Mouse (Mus musculus) limb, embryonic 11.5 days (tissue): ENCODE measurements around the gene Nsun5. TPM values are rescaled to one million over a fixed set of nuclear protein-coding genes. Genes with fewer than 3 reads are reported as not detected.

Experiments
- ATAC-seq: fragments of 200-750 bp; cut with Nextera tagmentation; 2 replicates; pipeline ENCODE4 v1.8.0; 2017; ENCODE audit warnings: low read depth; ENCODE audit not compliant: insufficient number of reproducible peaks, low FRiP score, low TSS enrichment
- DNase-seq: peaks from one replicate; pipeline ENCODE4 v3.0.0-alpha.2; 2015; ENCODE audit warnings: low spot score
- H3K27ac ChIP-seq: fragments of 300-500 bp; sonication (generic); replicated peaks from 2 replicates; pipeline ENCODE4 v1.5.1; 2014; ENCODE audit warnings: low read depth, mild to moderate bottlenecking, low read length
- H3K27me3 ChIP-seq: fragments of 300-500 bp; sonication (generic); 2 replicates; pipeline ENCODE4 v1.6.1; 2014; ENCODE audit warnings: mild to moderate bottlenecking, low read length, mixed read lengths; ENCODE audit not compliant: control insufficient read depth, insufficient read depth
- H3K36me3 ChIP-seq: fragments of 300-500 bp; sonication (generic); 2 replicates; pipeline ENCODE4 v1.6.1; 2014; ENCODE audit warnings: mild to moderate bottlenecking, low read length, moderate library complexity, mixed read lengths; ENCODE audit not compliant: control insufficient read depth, insufficient read depth
- H3K4me1 ChIP-seq: fragments of 300-500 bp; sonication (generic); 2 replicates; pipeline ENCODE4 v1.6.1; 2014; ENCODE audit warnings: low read length, mixed read lengths; ENCODE audit not compliant: control insufficient read depth, insufficient read depth
- H3K4me2 ChIP-seq: fragments of 300-500 bp; sonication (generic); 2 replicates; pipeline ENCODE4 v1.6.1; 2014; ENCODE audit warnings: low read depth, mild to moderate bottlenecking, moderate library complexity; ENCODE audit not compliant: severe bottlenecking
- H3K4me3 ChIP-seq: fragments of 300-500 bp; sonication (generic); 2 replicates; pipeline ENCODE4 v1.5.1; 2014; ENCODE audit warnings: low read depth, low read length
- H3K9ac ChIP-seq: fragments of 300-500 bp; sonication (generic); 2 replicates; pipeline ENCODE4 v1.6.1; 2014; ENCODE audit warnings: mild to moderate bottlenecking, low read length
- H3K9me3 ChIP-seq: fragments of 300-500 bp; sonication (generic); 2 replicates; pipeline ENCODE4 v1.6.1; 2016; ENCODE audit warnings: low read length; ENCODE audit not compliant: control insufficient read depth
- WGBS: fragments of 180-500 bp; shearing (Covaris S2); extraction: QIAGEN DNeasy Blood & Tissue Kit; methylation state at CpG from one replicate; pipeline ENCODE4 v1.1.7; 2014; 5-methylcytosine and 5-hydroxymethylcytosine counted together
- polyA plus RNA-seq: library from polyadenylated mRNA; unstranded; fragments of >200 nt; fragmentation: Nextera tagmentation; extraction: Ambion mirVana; gene quantifications from 2 replicates; pipeline ENCODE4 v1.2.1, GENCODE M21; 2014

Gene Nsun5
- polyA plus RNA-seq, 1 experiment from 2014 or later = 31.5 TPM

GRCm38 (mm10) chr5:135380681-135381080, 10.9 kb downstream of the Nsun5 start:
- H3K9ac ChIP-seq = no peak overlapping the region
- 97% methylated on average over 4 of the region's 4 CpGs for WGBS
- no peak for ATAC-seq
- H3K4me2 ChIP-seq = no peak overlapping the region
- no peaks in the 10 kb centered on the region for H3K27me3 ChIP-seq
- DNase-seq = no peak
- H3K36me3 ChIP-seq = peaks cover 63% of the 10 kb centered on the region
- H3K4me1 ChIP-seq = no peaks in the 10 kb centered on the region
- H3K4me3 ChIP-seq = no peak overlapping the region
- no peak overlapping the region for H3K27ac ChIP-seq
- H3K9me3 ChIP-seq = no peaks in the 10 kb centered on the region

- Histone ChIP-seq H3K9me3 (no peaks in the 10 kb centered on the region), H3K4me2 (no peak overlapping the region), H3K27ac (no peak overlapping the region), H3K4me3 (no peak overlapping the region), H3K36me3 (peaks cover 58% of the 10 kb centered on the region), H3K4me1 (no peaks in the 10 kb centered on the region), H3K27me3 (no peaks in the 10 kb centered on the region), H3K9ac (no peak overlapping the region)
- WGBS = 93% methylated on average over 10 of the region's 10 CpGs
- DNase-seq (no peak), ATAC-seq (no peak)
Observed at GRCm38 (mm10) chr5:135381356-135381925, 11.7 kb downstream of the Nsun5 start.

- Histone ChIP-seq H3K4me3 (no peak overlapping the region), H3K27me3 (no peaks in the 10 kb centered on the region), H3K9ac (no peak overlapping the region), H3K4me2 (no peak overlapping the region), H3K4me1 (no peaks in the 10 kb centered on the region), H3K36me3 (peaks cover 63% of the 10 kb centered on the region), H3K9me3 (no peaks in the 10 kb centered on the region), H3K27ac (no peak overlapping the region)
- DNase-seq (no peak), ATAC-seq (no peak)
- 91% methylated on average over 7 of the region's 7 CpGs for WGBS
Observed at GRCm38 (mm10) chr5:135382746-135383145, 13.0 kb downstream of the Nsun5 start.

- H3K27me3 ChIP-seq = no peaks in the 10 kb centered on the region
- no peak overlapping the region for H3K4me2 ChIP-seq
- no peak overlapping the region for H3K9ac ChIP-seq
- H3K36me3 ChIP-seq = peaks cover 66% of the 10 kb centered on the region
- ATAC-seq (no peak), DNase-seq (no peak)
- H3K4me3 ChIP-seq = no peak overlapping the region
- H3K4me1 ChIP-seq = no peaks in the 10 kb centered on the region
- H3K27ac ChIP-seq = no peak overlapping the region
- no peaks in the 10 kb centered on the region for H3K9me3 ChIP-seq
- 85% methylated on average over 10 of the region's 10 CpGs for WGBS
Observed at GRCm38 (mm10) chr5:135383771-135384170, 14.0 kb downstream of the Nsun5 start.

GRCm38 (mm10) chr5:135394004-135394823, 24.5 kb downstream of the Nsun5 start, which contains the start of gene Pom121:
Gene Pom121, minus strand, starts transcription at chr5:135394546.
- WGBS = under 1% methylated on average over 95 of the region's 110 CpGs
- ATAC-seq (peak; percentile 85), DNase-seq (peak; percentile 89)
- Histone ChIP-seq H3K27me3 (no peaks in the 10 kb centered on the region), H3K27ac (peak within 1 kb of the TSS; percentile 72), H3K4me1 (0 out of 2 replicates have a peak, but pooled peaks cover 3% of the 10 kb centered on the region), H3K9me3 (no peaks in the 10 kb centered on the region), H3K9ac (peak within 1 kb of the TSS; percentile 93), H3K4me2 (peak within 1 kb of the TSS; percentile 69), H3K4me3 (peak within 1 kb of the TSS; percentile 98), H3K36me3 (peaks cover 8% of the 10 kb centered on the region; the same call in 1 of the 2 replicates)

- ATAC-seq (no peak), DNase-seq (peak; percentile 42)
- H3K4me2 ChIP-seq = no peak overlapping the region
- H3K4me1 ChIP-seq = 0 out of 2 replicates have a peak, but pooled peaks cover 3% of the 10 kb centered on the region
- peaks cover 3% of the 10 kb centered on the region; the same call in 1 of the 2 replicates for H3K36me3 ChIP-seq
- no peak overlapping the region for H3K4me3 ChIP-seq
- no peaks in the 10 kb centered on the region for H3K9me3 ChIP-seq
- no peaks in the 10 kb centered on the region for H3K27me3 ChIP-seq
- no peak overlapping the region for H3K27ac ChIP-seq
- 52% methylated on average over 5 of the region's 5 CpGs for WGBS
- no peak overlapping the region for H3K9ac ChIP-seq
Observed at GRCm38 (mm10) chr5:135395826-135396225, 26.1 kb downstream of the Nsun5 start.

GRCm38 (mm10) chr5:135399382-135399781, 29.6 kb downstream of the Nsun5 start:
- Histone ChIP-seq H3K9ac (no peak overlapping the region), H3K4me2 (no peak overlapping the region), H3K4me1 (no peaks in the 10 kb centered on the region), H3K36me3 (no peaks in the 10 kb centered on the region), H3K27ac (no peak overlapping the region), H3K4me3 (no peak overlapping the region), H3K9me3 (no peaks in the 10 kb centered on the region), H3K27me3 (no peaks in the 10 kb centered on the region)
- DNase-seq (no peak), ATAC-seq (no peak)
- 69% methylated on average over 6 of the region's 6 CpGs for WGBS

GRCm38 (mm10) chr5:135400244-135400643, 30.5 kb downstream of the Nsun5 start:
- no peak for ATAC-seq
- Histone ChIP-seq H3K9me3 (no peaks in the 10 kb centered on the region), H3K4me2 (no peak overlapping the region), H3K27me3 (no peaks in the 10 kb centered on the region), H3K4me3 (no peak overlapping the region), H3K9ac (no peak overlapping the region), H3K27ac (no peak overlapping the region), H3K36me3 (no peaks in the 10 kb centered on the region), H3K4me1 (no peaks in the 10 kb centered on the region)
- WGBS = 8% methylated on average over 2 of the region's 2 CpGs
- peak; percentile 89 for DNase-seq
